Mouse (Mus musculus) kidney, adult 2 months (tissue): ENCODE data around the gene Vmn1r171. TPM values are rescaled to one million over a fixed set of nuclear protein-coding genes. Genes with fewer than 3 reads are reported as not detected.
"Not testable (repeated sequence)": the region's sequence is repeated elsewhere in the genome, so short reads cannot be mapped to it uniquely, and the experiment has no call there.

Experiments used
- DNase-seq: peaks from one replicate; pipeline ENCODE4 v3.0.0; 2021
- H3K27ac ChIP-seq: fragments of 200-500 bp; 2 replicates; pipeline ENCODE4 v1.5.1; 2012; ENCODE audit warnings: low read depth, low read length, control low read depth, inconsistent platforms; ENCODE audit not compliant: insufficient read depth
- H3K27me3 ChIP-seq: fragments of 200-500 bp; replicated peaks from 2 replicates; pipeline ENCODE4 v1.6.1; 2012; ENCODE audit warnings: mild to moderate bottlenecking, moderate library complexity, low read length, inconsistent platforms; ENCODE audit not compliant: control insufficient read depth, insufficient read depth
- H3K36me3 ChIP-seq: fragments of 200-500 bp; 2 replicates; pipeline ENCODE4 v1.6.1; 2012; ENCODE audit warnings: mild to moderate bottlenecking, moderate library complexity, low read length, inconsistent platforms; ENCODE audit not compliant: control insufficient read depth, insufficient read depth
- H3K4me1 ChIP-seq: fragments of 200-500 bp; 2 replicates; pipeline ENCODE4 v1.6.1; 2011; ENCODE audit warnings: low read length; ENCODE audit not compliant: control insufficient read depth, insufficient read depth
- H3K4me3 ChIP-seq: fragments of 200-500 bp; 2 replicates; pipeline ENCODE4 v1.5.1; 2011; ENCODE audit warnings: mild to moderate bottlenecking, low read depth, low read length, control low read depth; ENCODE audit not compliant: insufficient read depth
- CTCF ChIP-seq: fragments of 200-500 bp; conservative IDR thresholded peaks from 2 replicates; pipeline ENCODE4 v1.5.1; 2011; ENCODE audit warnings: low read depth, mild to moderate bottlenecking, control low read depth, low read length, moderate library complexity, mixed read lengths; ENCODE audit not compliant: insufficient read depth, insufficient read length
- POLR2A ChIP-seq: fragments of 200-500 bp; IDR thresholded peaks from one replicate; pipeline ENCODE4 v1.6.1; 2011; ENCODE audit warnings: low read depth, low read length, control low read depth
- WGBS: fragments of 180-500 bp; shearing (Covaris S2); methylation state at CpG from one replicate; pipeline ENCODE4 v1.1.7; 2018; 5-methylcytosine and 5-hydroxymethylcytosine counted together
- polyA plus RNA-seq: library from polyadenylated mRNA; depleted of rRNA; stranded (reverse); fragments of >200 nt; gene quantifications from 2 replicates; pipeline ENCODE4 v1.2.3, GENCODE M21; 2012; rRNA removed

The Vmn1r171 gene
- not detected in 2 replicates for polyA plus RNA-seq

GRCm38 (mm10) chr7:23630422-23630821 is at the start of gene Vmn1r171:
Gene Vmn1r171, plus strand, starts transcription at chr7:23630722.
- Histone ChIP-seq H3K36me3 (no peaks in the 10 kb centered on the region), H3K4me3 (no peak within 1 kb of the TSS), H3K27me3 (no peaks in the 10 kb centered on the region), H3K4me1 (no peaks in the 10 kb centered on the region), H3K27ac (no peak within 1 kb of the TSS)
- DNase-seq = no peak
- TF ChIP-seq POLR2A (no peak), CTCF (no peak)

- 23% methylated on average over 1 of the region's 1 CpGs for WGBS
- not testable (repeated sequence) for DNase-seq, H3K27ac ChIP-seq, H3K4me3 ChIP-seq, H3K4me1 ChIP-seq, H3K27me3 ChIP-seq, H3K36me3 ChIP-seq
These were observed 24.6 kb upstream of the Vmn1r171 start, which contains the start of gene Vmn1r170 for GRCm38 (mm10) chr7:23605875-23606274. Gene Vmn1r170, plus strand, starts transcription at chr7:23606175.

- Histone ChIP-seq H3K27me3 (no peaks in the 10 kb centered on the region), H3K4me3 (no peak within 1 kb of the TSS), H3K4me1 (no peaks in the 10 kb centered on the region), H3K36me3 (no peaks in the 10 kb centered on the region), H3K27ac (no peak within 1 kb of the TSS)
- no peak for TF ChIP-seq CTCF
- TF ChIP-seq POLR2A = no peak
- no peak for DNase-seq
- WGBS = 60% methylated on average over 2 of the region's 2 CpGs
These were observed 27.5 kb downstream of the Vmn1r171 start, which contains the start of gene Vmn1r172 for GRCm38 (mm10) chr7:23658016-23658415. Gene Vmn1r172, plus strand, starts transcription at chr7:23658316.

Other genes with a start within 250 kb of the Vmn1r171 start
- gene Nlrp5, start 244.8 kb upstream of the Vmn1r171 start, polyA plus RNA-seq = not detected in 2 replicates
- not detected in 2 replicates for gene Vmn1r167, start 123.5 kb upstream of the Vmn1r171 start, polyA plus RNA-seq
- gene Vmn1r168, start 91.0 kb upstream of the Vmn1r171 start, polyA plus RNA-seq = not detected in 2 replicates
- not detected in 2 replicates for gene Vmn1r169, start 55.2 kb upstream of the Vmn1r171 start, polyA plus RNA-seq
- gene Vmn1r170, start 24.5 kb upstream of the Vmn1r171 start, polyA plus RNA-seq = not detected in 2 replicates
- gene Vmn1r172, start 27.6 kb downstream of the Vmn1r171 start, polyA plus RNA-seq = not detected in 2 replicates
- not detected in 2 replicates for gene Vmn1r173, start 70.0 kb downstream of the Vmn1r171 start, polyA plus RNA-seq
- gene Vmn1r174, start 121.5 kb downstream of the Vmn1r171 start, polyA plus RNA-seq = not detected in 2 replicates
- not detected in 2 replicates for gene Vmn1r175, start 179.9 kb downstream of the Vmn1r171 start, polyA plus RNA-seq
- not detected in 2 replicates for gene Vmn1r176, start 206.7 kb downstream of the Vmn1r171 start, polyA plus RNA-seq
- not detected in 2 replicates for gene Vmn1r177, start 235.7 kb downstream of the Vmn1r171 start, polyA plus RNA-seq